Mouse (Mus musculus) cerebellum, adult 2 months (tissue): Measurements from ENCODE around the gene Csnk2b.

Experiments used
- CTCF ChIP-seq: fragments of 200-500 bp; IDR thresholded peaks from 2 replicates; pipeline ENCODE4 v1.5.1; 2011; ENCODE audit warnings: low read depth, mild to moderate bottlenecking, control low read depth, low read length, moderate library complexity, borderline replicate concordance; ENCODE audit not compliant: insufficient read depth
- POLR2A ChIP-seq: fragments of 200-500 bp; IDR thresholded peaks from 2 replicates; pipeline ENCODE4 v1.6.1; 2011; ENCODE audit warnings: low read length, control low read depth, borderline replicate concordance; ENCODE audit not compliant: insufficient read depth

GRCm38 (mm10) chr17:35125578-35125977 is 3.7 kb upstream of the Csnk2b start:
- no peak for TF ChIP-seq POLR2A
- no peak for TF ChIP-seq CTCF
